Mouse (Mus musculus) lung, adult 2 months (tissue): ENCODE results near the gene Crip3. TPM values are rescaled to one million over a fixed set of nuclear protein-coding genes. Genes with fewer than 3 reads are reported as not detected.

Source experiments
- DNase-seq: peaks from one replicate; pipeline ENCODE4 v3.0.0; 2022
- H3K4me1 ChIP-seq: fragments of 200-500 bp; 2 replicates; pipeline ENCODE4 v1.6.1; 2011; ENCODE audit warnings: low read length; ENCODE audit not compliant: control insufficient read depth, insufficient read depth
- H3K4me3 ChIP-seq: fragments of 200-500 bp; replicated peaks from 2 replicates; pipeline ENCODE3; 2011; ENCODE audit warnings: low read depth, mild to moderate bottlenecking, control low read depth, low read length; ENCODE audit errors: extremely low read depth
- CTCF ChIP-seq: fragments of 200-500 bp; IDR thresholded peaks from 2 replicates; pipeline ENCODE4 v1.5.1; 2011; ENCODE audit warnings: mild to moderate bottlenecking, low read length, control low read depth; ENCODE audit not compliant: insufficient read depth
- POLR2A ChIP-seq: fragments of 200-500 bp; IDR thresholded peaks from 2 replicates; pipeline ENCODE4 v1.6.1; 2011; ENCODE audit warnings: low read depth, mild to moderate bottlenecking, control low read depth, low read length, borderline replicate concordance; ENCODE audit errors: extremely low read depth
- WGBS: fragments of 180-500 bp; shearing (Covaris S2); methylation state at CpG from one replicate; pipeline ENCODE4 v1.1.7; 2018; 5-methylcytosine and 5-hydroxymethylcytosine counted together
- polyA plus RNA-seq: library from polyadenylated mRNA; depleted of rRNA; stranded (reverse); fragments of >200 nt; gene quantifications from 2 replicates; pipeline ENCODE4 v1.2.3, GENCODE M21; 2012; rRNA removed

Gene Crip3
- 3.3 and 6.8 TPM in 2 replicates for polyA plus RNA-seq

GRCm38 (mm10) chr17:46428761-46429414 is at the start of gene Crip3:
TSS of gene Crip3 (plus strand) at chr17:46428926.
- WGBS, result 9% methylated on average over 18 of the region's 18 CpGs
- Histone ChIP-seq H3K4me1 (no peaks in the 10 kb centered on the region), H3K4me3 (no peak within 1 kb of the TSS)
- TF ChIP-seq POLR2A (no peak), CTCF (no peak)
- no peak for DNase-seq

DNA sequence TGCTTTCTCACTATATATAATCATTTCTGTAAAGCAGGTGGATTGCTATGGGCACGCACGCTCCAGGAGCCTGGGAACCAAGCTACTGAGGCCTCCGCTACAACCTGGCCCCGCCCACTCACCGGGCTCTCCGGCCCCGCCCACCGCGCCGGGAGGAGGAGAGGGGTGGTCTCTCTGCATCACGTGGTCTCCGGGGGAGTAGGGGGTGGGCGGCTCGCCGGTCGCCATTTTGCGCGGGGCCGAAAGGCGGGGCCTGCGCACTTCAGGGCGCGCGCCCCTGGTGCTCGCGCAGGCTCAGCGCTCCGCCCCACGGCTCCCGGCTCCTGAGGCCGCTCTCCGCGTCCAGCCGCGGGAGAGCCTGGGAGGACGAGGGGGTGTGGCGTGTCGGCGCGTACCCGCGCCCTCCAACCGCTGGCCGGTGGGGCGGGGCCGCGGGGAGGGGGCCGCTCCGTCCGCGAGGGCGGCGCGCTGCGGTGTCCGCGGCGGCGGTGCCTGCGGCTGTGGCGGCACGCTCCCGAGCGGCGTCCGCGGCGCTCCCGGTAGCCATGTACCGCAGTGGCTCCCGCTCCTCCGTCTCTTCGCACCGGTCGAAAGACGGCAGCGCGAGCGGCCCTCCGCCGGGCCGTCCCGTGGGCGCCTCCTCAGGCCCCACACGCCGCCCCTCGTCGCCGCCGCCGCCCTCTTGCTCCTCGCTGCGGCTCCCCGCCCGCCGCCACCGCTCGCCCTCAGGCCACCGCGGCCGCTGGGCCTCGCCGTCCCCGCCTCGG is 45.2 kb upstream of the Crip3 start, which contains the start of gene Zfp318:
TSS of gene Zfp318 (plus strand) at position 438 of the 767 bp plus-strand sequence.
- peak; percentile 58; the same call in 1 of the 2 replicates for TF ChIP-seq POLR2A
- TF ChIP-seq CTCF, result no peak
- under 1% methylated on average over 86 of the region's 105 CpGs for WGBS
- Histone ChIP-seq H3K4me1 (no peaks in the 10 kb centered on the region; the same call in 1 of the 2 replicates), H3K4me3 (peak within 1 kb of the TSS; percentile 70)
- peak; percentile 99 for DNase-seq

- peak; percentile 50 for DNase-seq
- peak overlapping the region; percentile 70 for H3K4me3 ChIP-seq
- no peaks in the 10 kb centered on the region; the same call in 1 of the 2 replicates for H3K4me1 ChIP-seq
- WGBS, result 3% methylated on average over 69 of the region's 70 CpGs
- no peak for TF ChIP-seq CTCF
- TF ChIP-seq POLR2A, result no peak
These were observed 44.5 kb upstream of the Crip3 start for GRCm38 (mm10) chr17:46384061-46384801.

DNA sequence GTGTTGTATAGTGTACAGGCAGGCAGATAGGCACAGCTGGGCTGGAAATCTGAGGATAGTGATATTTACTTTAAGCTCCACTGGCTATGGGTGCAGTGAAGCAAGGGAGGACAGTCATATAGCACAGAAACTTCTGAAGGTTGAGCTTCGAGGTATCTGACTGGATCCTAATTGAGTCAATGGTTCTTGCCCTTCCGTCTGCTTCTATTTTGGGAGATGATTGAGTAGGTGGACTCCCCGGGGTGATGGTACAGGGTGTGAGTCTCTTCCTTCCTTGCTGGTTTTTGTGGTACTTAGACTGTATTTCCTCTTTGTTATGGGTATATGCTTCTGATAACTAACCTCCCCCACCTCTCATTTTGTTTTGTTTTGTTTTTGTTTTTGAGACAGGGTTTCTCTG is 40.5 kb upstream of the Crip3 start:
- Histone ChIP-seq H3K4me1 (no peaks in the 10 kb centered on the region; the same call in 1 of the 2 replicates), H3K4me3 (no peak overlapping the region)
- TF ChIP-seq POLR2A (no peak), CTCF (no peak)
- 59% methylated on average over 3 of the region's 3 CpGs for WGBS
- DNase-seq, result no peak

DNA sequence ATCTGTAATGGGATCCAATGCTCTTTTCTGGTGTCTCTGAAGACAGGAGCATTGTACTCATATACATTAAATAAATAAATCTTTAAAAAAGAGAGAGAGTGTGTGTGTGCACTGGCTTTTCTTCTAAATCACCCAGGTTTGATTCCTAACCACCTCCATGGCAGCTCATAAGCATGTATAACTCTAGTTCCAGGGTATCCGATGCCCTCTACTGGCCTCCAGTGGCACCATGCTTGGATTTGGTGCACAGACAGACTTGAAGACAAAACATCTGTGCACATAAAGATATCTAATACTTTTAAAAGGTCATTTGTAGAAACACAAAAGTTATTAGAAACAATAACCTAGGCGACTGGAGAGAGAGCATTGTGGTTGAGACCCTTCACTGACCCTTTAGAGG is 35.7 kb upstream of the Crip3 start:
- WGBS, result 43% methylated on average over 2 of the region's 2 CpGs
- H3K4me3 ChIP-seq, result no peak overlapping the region
- no peak for DNase-seq
- H3K4me1 ChIP-seq, result no peaks in the 10 kb centered on the region
- TF ChIP-seq POLR2A (no peak), CTCF (peak; percentile 75)

DNA sequence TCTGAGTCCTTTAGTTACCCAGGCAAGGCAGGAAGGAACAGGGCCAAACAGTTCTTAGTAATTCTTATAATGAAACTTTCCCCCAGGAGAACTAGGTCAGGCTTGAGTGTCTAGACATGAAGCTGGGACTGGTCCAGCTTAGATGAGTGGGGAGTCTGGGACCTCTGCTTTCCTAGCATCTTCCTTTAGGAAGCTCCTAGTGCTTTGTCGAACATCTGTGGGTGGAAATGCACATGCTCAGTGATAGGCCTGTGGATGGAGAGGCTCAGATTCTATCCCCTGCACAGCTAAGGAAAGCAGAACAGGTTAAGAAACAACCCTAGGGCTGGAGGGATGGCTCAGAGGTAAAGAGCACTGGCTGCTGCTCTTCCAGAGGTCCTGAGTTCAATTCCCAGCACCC is 34.1 kb upstream of the Crip3 start:
- Histone ChIP-seq H3K4me1 (no peaks in the 10 kb centered on the region), H3K4me3 (no peak overlapping the region)
- no peak for TF ChIP-seq POLR2A
- TF ChIP-seq CTCF, result no peak
- no peak for DNase-seq
- WGBS, result 81% methylated on average over 1 of the region's 1 CpGs

DNA sequence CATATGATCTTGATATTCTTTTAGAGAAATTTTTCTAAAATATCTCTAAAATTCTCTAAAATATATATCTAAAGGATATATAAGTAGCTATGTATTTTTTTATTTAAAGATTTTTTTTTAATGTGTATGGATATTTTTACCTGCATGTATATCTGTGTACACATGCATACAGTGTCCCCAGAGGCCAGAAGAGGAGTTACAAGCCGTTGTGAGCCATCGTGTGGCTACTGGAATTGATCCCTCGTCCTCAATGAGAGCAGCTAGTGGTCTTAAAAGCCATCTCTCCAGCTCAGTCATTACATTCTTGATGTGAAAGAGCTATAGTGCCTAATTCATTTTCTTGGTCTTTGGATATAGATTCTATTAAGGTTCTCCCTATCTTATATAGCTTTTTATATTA is 20.2 kb upstream of the Crip3 start:
- 33% methylated on average over 3 of the region's 3 CpGs for WGBS
- H3K4me3 ChIP-seq, result no peak overlapping the region
- DNase-seq, result no peak
- TF ChIP-seq CTCF, result 0 out of 2 replicates have a peak, but pooled peaks have one; percentile 17
- no peak for TF ChIP-seq POLR2A
- no peaks in the 10 kb centered on the region for H3K4me1 ChIP-seq

DNA sequence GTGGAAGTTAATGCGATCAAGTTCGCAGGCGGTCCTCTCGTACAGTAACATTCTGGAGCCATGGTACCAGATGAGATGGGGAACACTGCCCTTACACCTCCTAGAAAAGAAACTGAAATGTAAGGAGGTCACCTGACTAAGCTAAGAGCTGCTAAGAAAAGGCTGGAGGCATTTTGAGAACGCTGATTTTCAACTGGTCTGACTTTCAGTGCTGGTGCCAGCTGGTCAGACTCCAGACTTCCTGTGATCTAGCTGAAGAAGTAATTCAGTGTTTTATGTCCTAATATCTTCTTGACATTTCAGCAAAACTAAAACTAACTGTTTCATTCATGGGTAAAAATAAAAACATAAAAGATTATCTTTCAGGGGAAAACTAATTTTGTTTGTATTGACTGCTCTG is 10.1 kb upstream of the Crip3 start:
- DNase-seq, result no peak
- Histone ChIP-seq H3K4me3 (no peak overlapping the region), H3K4me1 (no peaks in the 10 kb centered on the region)
- TF ChIP-seq POLR2A, result no peak
- TF ChIP-seq CTCF, result no peak
- WGBS, result 55% methylated on average over 5 of the region's 5 CpGs

DNA sequence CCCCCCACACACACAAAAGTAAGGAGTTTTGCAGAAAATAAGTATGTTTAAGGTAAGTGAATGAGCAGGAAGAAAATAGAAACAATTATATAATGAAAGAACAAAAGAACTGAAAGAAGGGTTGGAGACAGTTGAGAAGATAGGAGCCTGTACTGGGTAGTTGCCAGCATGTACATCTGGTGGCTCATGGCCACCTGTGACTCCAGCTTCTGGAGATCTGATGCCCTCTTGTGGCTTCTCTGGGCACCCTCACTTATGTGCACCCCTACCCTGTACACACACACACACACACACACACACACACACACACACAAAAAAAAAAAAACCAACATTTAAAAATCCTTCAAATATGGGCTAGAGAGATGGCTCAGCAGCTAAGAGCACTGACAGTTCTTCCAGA is 9.0 kb upstream of the Crip3 start:
- Histone ChIP-seq H3K4me1 (no peaks in the 10 kb centered on the region), H3K4me3 (no peak overlapping the region)
- TF ChIP-seq CTCF, result no peak
- no peak for TF ChIP-seq POLR2A
- DNase-seq, result no peak
